Mouse (Mus musculus): Measurements from ENCODE around the gene Raf1. TPM values are rescaled to one million over a fixed set of nuclear protein-coding genes. Genes with fewer than 3 reads are reported as not detected.

Gene Raf1
- polyA plus RNA-seq, 1 experiment = 95.3 TPM

DNA sequence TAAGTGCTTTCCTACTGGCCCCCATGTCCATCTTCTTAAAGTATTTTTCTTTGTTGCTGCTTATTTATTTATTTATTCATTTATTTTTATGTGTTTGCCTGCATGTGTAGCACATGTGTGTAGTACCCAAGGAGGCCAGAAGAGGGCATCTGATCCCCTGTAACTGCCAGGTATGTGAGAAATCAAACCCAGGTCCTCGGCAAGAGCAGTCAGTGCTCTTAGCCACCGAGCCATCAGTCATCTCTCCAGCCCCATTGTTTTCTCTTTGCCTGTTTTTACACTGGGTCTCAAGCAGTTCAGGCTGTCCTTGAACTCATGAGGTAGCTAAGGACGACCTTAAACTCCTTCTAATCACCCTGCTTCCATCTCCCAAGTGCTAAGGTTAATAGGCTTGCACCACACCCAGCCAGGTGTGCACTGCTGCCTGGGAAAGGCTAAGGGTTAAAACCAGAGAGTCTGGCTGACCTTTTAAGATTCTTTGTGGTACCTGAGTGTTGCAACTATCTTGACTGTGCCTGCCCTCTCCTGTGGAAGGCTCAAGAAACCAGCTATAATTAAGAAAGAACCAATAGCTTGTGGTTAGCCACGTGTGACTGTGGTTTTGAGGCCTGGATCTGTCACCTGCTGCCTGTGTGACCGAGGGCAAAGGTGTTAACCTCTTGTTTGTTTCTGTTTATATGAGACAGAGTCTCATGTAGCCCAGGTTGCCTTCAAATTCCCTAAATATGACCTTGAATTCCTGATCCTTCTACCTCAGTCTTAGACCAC, 16.7 kb upstream of the Raf1 start:
- peak in 1 of 2 experiments; percentile 8 for DNase-seq (ENCODE audit: low read depth in 1 of 2, low spot score in 2 of 2)
- Histone ChIP-seq H3K4me3 (ENCODE audit: extremely low read depth, insufficient read depth, insufficient read length) (no peak overlapping the region), H3K27ac (ENCODE audit: insufficient read depth, low read length) (no peak overlapping the region), H3K27me3 (ENCODE audit: control insufficient read depth, insufficient read depth, low read length) (no peaks in the 10 kb centered on the region), H3K36me3 (ENCODE audit: control insufficient read depth, insufficient read depth, low read length) (no peaks in the 10 kb centered on the region), H3K4me1 (ENCODE audit: control insufficient read depth, insufficient read depth, insufficient read length) (peaks cover 11% of the 10 kb centered on the region; the same call in 1 of the 2 replicates)
- 45% methylated on average over 5 of the region's 5 CpGs for WGBS
- TF ChIP-seq POLR2A (IDR thresholded peaks at IDR 0.05; ENCODE audit: low read depth, low read length) = no peak
- TF ChIP-seq CTCF (IDR thresholded peaks at IDR 0.05; ENCODE audit: extremely low read depth, insufficient read depth, insufficient read length, insufficient replicate concordance) = no peak

- Histone ChIP-seq H3K27me3 (ENCODE audit: control insufficient read depth, insufficient read depth, low read length) (no peaks in the 10 kb centered on the region), H3K4me3 (ENCODE audit: extremely low read depth, insufficient read depth, insufficient read length) (no peak overlapping the region), H3K4me1 (ENCODE audit: control insufficient read depth, insufficient read depth, insufficient read length) (peaks cover 7% of the 10 kb centered on the region; the same call in 1 of the 2 replicates), H3K36me3 (ENCODE audit: control insufficient read depth, insufficient read depth, low read length) (no peaks in the 10 kb centered on the region), H3K27ac (ENCODE audit: insufficient read depth, low read length) (no peak overlapping the region)
- DNase-seq (ENCODE audit: low read depth in 1 of 2, low spot score in 2 of 2) = no peak
- WGBS = 79% methylated on average over 9 of the region's 9 CpGs
- TF ChIP-seq CTCF (IDR thresholded peaks at IDR 0.05; ENCODE audit: extremely low read depth, insufficient read depth, insufficient read length, insufficient replicate concordance) (no peak), POLR2A (IDR thresholded peaks at IDR 0.05; ENCODE audit: low read depth, low read length) (no peak)
Measured at GRCm38 (mm10) chr6:115692163-115692950, 15.9 kb upstream of the Raf1 start.

DNA sequence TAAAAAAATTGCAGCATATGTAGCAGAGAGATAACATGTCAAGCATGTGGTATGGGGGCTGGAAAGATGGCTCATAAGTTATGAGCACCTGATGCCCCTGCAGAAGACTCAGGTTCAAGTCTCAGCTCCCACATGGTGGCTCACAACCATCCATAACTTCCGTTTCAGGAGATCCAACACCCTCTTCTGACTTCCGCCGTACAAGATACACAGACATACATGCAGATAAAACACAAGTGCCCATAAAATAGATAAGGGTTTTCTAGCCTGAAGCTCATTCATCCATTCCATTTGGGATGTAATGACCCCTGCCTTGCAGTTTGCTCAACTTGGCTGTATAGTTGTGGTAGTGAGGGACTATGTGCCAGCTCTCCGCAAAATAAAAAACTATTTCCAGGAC, 13.7 kb upstream of the Raf1 start:
- TF ChIP-seq CTCF (IDR thresholded peaks at IDR 0.05; ENCODE audit: extremely low read depth, insufficient read depth, insufficient read length, insufficient replicate concordance) = no peak
- no peak for TF ChIP-seq POLR2A (IDR thresholded peaks at IDR 0.05; ENCODE audit: low read depth, low read length)
- DNase-seq (ENCODE audit: low read depth in 1 of 2, low spot score in 2 of 2) = no peak
- Histone ChIP-seq H3K4me3 (ENCODE audit: extremely low read depth, insufficient read depth, insufficient read length) (no peak overlapping the region), H3K27ac (ENCODE audit: insufficient read depth, low read length) (no peak overlapping the region), H3K27me3 (ENCODE audit: control insufficient read depth, insufficient read depth, low read length) (no peaks in the 10 kb centered on the region), H3K36me3 (ENCODE audit: control insufficient read depth, insufficient read depth, low read length) (no peaks in the 10 kb centered on the region), H3K4me1 (ENCODE audit: control insufficient read depth, insufficient read depth, insufficient read length) (peaks cover 7% of the 10 kb centered on the region; the same call in 1 of the 2 replicates)
- WGBS = 89% methylated on average over 4 of the region's 4 CpGs

GRCm38 (mm10) chr6:115688589-115688988, 12.2 kb upstream of the Raf1 start:
- TF ChIP-seq CTCF (IDR thresholded peaks at IDR 0.05; ENCODE audit: extremely low read depth, insufficient read depth, insufficient read length, insufficient replicate concordance) (no peak), POLR2A (IDR thresholded peaks at IDR 0.05; ENCODE audit: low read depth, low read length) (no peak)
- Histone ChIP-seq H3K27ac (ENCODE audit: insufficient read depth, low read length) (no peak overlapping the region), H3K27me3 (ENCODE audit: control insufficient read depth, insufficient read depth, low read length) (no peaks in the 10 kb centered on the region), H3K4me1 (ENCODE audit: control insufficient read depth, insufficient read depth, insufficient read length) (peaks cover 7% of the 10 kb centered on the region; the same call in 1 of the 2 replicates), H3K36me3 (ENCODE audit: control insufficient read depth, insufficient read depth, low read length) (no peaks in the 10 kb centered on the region), H3K4me3 (ENCODE audit: extremely low read depth, insufficient read depth, insufficient read length) (no peak overlapping the region)
- no peak for DNase-seq (ENCODE audit: low read depth in 1 of 2, low spot score in 2 of 2)
- WGBS = 81% methylated on average over 4 of the region's 4 CpGs

DNA sequence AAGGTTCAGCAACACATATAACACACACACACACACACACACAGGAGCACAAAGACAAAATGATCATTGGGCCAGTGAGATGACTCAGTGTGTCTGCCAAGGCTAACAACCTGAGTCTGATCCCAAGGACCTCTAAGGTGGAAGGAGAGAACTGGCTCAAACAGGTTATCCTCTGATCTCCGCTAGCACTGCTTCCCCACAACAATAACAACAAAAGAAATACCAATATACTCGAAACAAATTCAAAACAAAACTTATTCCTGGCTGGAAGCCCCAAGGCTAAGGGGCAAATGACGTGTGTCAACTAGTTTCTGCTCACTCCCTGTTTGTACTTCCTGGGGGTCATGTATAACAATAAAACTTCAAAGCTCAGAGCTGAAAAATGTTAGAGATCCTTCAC, 11.3 kb upstream of the Raf1 start:
- no peaks in the 10 kb centered on the region for H3K27me3 ChIP-seq (ENCODE audit: control insufficient read depth, insufficient read depth, low read length)
- no peaks in the 10 kb centered on the region for H3K36me3 ChIP-seq (ENCODE audit: control insufficient read depth, insufficient read depth, low read length)
- no peak for TF ChIP-seq POLR2A (IDR thresholded peaks at IDR 0.05; ENCODE audit: low read depth, low read length)
- TF ChIP-seq CTCF (IDR thresholded peaks at IDR 0.05; ENCODE audit: extremely low read depth, insufficient read depth, insufficient read length, insufficient replicate concordance) = no peak
- H3K27ac ChIP-seq (ENCODE audit: insufficient read depth, low read length) = no peak overlapping the region
- WGBS = 88% methylated on average over 3 of the region's 3 CpGs
- H3K4me1 ChIP-seq (ENCODE audit: control insufficient read depth, insufficient read depth, insufficient read length) = no peaks in the 10 kb centered on the region; the same call in 1 of the 2 replicates
- no peak overlapping the region for H3K4me3 ChIP-seq (ENCODE audit: extremely low read depth, insufficient read depth, insufficient read length)
- no peak for DNase-seq (ENCODE audit: low read depth in 1 of 2, low spot score in 2 of 2)

DNA sequence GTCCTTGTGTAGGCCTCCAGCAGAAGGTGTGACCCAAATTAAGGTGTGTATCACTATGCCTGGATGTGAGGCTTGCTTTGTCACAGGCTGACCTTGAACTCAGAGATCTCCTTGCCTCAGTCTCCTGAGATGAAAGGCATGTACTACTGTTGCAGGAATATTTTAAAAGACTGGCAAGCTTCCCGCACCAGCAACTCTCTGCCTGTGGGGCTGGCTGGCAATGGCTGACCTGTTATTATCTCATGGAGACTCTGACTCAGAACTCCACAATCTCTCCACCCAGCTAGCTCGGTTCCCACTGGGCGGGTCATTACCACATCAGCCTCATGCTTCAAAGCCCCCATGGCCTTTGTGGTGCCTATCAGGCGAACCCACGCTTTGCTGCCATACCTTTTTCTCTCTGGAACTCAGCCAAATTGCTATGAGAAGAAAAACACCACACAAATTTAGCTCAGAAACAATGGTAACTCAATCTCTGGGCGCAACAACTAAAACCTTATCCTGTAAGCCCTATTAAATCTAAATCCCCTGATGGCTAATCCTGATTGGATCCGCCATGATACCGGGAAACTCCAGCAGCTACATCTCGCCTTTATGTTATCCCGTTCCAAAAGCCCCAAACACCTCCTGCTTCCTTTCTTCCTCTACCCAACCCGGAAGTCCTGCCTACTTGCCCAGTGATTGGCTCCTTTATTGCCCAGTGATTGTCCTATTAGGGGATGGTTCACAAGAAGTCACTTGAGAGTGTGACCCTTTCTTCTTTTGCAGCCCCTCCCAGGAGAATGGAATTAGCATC, 8.6 kb upstream of the Raf1 start:
- H3K36me3 ChIP-seq (ENCODE audit: control insufficient read depth, insufficient read depth, low read length) = no peaks in the 10 kb centered on the region
- no peaks in the 10 kb centered on the region; the same call in 1 of the 2 replicates for H3K4me1 ChIP-seq (ENCODE audit: control insufficient read depth, insufficient read depth, insufficient read length)
- WGBS = 64% methylated on average over 11 of the region's 11 CpGs
- H3K4me3 ChIP-seq (ENCODE audit: extremely low read depth, insufficient read depth, insufficient read length) = no peak overlapping the region
- TF ChIP-seq CTCF (IDR thresholded peaks at IDR 0.05; ENCODE audit: extremely low read depth, insufficient read depth, insufficient read length, insufficient replicate concordance) (no peak), POLR2A (IDR thresholded peaks at IDR 0.05; ENCODE audit: low read depth, low read length) (no peak)
- DNase-seq (ENCODE audit: low read depth in 1 of 2, low spot score in 2 of 2) = no peak
- no peak overlapping the region for H3K27ac ChIP-seq (ENCODE audit: insufficient read depth, low read length)
- no peaks in the 10 kb centered on the region for H3K27me3 ChIP-seq (ENCODE audit: control insufficient read depth, insufficient read depth, low read length)

Measured in spleen, adult 2 months (tissue).